Mouse (Mus musculus) left cerebral cortex, adult 8-10 months (tissue): ENCODE measurements around the gene Dnah12. TPM values are rescaled to one million over a fixed set of nuclear protein-coding genes. Genes with fewer than 3 reads are reported as not detected.
A peak's percentile ranks its signal among the peaks of the same experiment; 100 is the strongest.
"Not testable (repeated sequence)": the region's sequence is repeated elsewhere in the genome, so short reads cannot be mapped to it uniquely, and the experiment has no call there.

Experiments
- DNase-seq, 2 experiments: peaks; one replicate each; pipeline ENCODE4 v3.0.0; 2022; ENCODE audit warnings: low spot score in 2 of 2
- total RNA-seq, 4 experiments: library from RNA; stranded (reverse); gene quantifications; 2 replicates each; pipeline ENCODE4 v1.2.4; 2022

Dnah12 gene
- total RNA-seq = under 1 TPM; 0.25 to 0.72 (median 0.50) TPM

DNA sequence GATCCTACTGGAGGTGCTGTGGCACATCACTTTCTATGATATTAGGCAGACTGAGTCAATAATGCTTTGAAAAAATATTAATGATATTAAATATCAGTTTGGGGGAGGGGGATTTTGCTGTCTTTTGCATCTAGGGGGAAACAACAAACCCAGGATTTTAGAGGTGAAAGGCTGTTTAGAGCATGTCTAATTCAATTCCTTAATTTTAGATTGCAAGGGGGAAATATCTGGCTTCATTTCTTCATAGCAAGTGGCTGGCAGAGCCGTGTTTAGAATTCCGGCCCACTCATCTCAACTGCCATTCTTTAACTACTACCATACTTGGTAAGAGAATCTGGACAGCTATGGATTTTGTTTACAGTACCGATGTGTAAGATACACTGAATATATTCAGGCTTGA, at the start of gene Dnah12:
Dnah12 (plus strand) TSS at position 301 of the 400 bp plus-strand sequence.
- DNase-seq = no peak

DNA sequence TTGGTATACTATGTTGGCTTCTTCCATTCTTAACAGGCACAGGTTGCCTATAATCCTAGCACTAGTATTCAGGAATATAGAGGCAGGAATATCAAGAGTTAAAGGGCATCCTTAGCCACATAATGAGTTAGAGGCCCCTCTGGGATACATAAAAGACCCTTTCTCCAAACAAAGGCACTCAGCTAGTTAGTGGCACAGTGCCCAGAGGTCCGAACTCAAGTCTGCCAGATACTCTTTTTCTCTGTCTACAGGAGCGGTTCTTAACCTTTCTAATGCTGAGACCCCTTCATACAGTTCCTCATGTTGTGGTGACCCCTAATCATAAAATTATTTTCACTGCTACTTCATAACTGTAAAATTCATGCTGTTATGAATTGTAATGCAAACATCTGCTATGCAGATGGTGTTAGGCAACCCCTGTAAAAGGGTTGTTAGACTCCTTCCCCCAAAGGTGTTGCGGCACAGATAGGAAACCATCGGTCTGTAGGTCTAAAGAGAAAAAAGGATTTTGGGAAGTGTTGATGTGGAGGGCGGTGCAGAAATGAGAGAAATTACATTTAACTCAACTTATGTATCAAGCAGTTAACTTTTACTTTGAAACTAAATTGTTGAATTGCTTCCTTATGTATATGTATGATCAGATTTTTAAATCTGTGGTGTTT, 47.0 kb upstream of the Dnah12 start:
- no peak for DNase-seq

DNA sequence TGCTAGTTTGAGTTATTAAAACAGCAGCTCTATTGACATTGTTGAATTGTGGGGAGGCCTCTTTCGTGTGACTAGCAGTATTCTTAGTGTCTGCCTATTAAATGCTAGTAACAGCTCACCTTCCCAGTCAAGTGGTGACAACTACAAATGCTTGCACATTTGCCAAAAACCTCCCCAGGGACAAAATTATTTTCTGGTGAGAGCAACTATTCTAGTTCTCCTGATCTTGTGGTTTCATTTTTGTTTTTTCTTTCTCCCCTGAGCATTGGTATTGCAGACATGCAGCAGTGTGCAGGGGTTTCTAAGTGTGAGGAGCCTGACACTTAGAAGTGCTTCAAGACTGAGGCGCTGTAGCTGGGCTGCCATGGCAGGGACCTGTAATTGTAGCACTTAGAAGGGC, 45.3 kb upstream of the Dnah12 start:
- DNase-seq = no peak

- no peak for DNase-seq
Observed at GRCm38 (mm10) chr14:26651901-26652300, 41.2 kb upstream of the Dnah12 start.

DNA sequence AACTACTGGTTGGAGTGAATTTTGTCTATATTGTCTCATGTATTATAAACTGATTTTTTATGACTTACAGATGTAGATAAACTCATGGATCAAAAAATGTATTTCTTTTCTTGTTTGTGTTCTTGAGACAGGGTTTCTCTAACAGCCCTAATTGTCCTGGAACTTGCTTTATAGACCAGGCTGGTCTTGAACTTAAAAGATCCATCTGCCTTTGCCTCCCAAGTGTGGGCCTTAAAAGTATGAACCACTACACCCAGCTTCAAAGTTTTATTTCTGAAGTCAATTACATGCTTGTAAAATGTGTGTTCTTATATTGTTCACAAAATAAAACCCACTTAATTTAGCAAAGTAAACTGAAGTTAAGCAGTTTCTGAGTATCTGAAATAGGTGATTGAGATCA, 34.9 kb upstream of the Dnah12 start:
- DNase-seq = no peak

GRCm38 (mm10) chr14:26660233-26660632, 32.8 kb upstream of the Dnah12 start:
- no peak for DNase-seq

GRCm38 (mm10) chr14:26662016-26662415, 31.1 kb upstream of the Dnah12 start:
- no peak for DNase-seq

DNA sequence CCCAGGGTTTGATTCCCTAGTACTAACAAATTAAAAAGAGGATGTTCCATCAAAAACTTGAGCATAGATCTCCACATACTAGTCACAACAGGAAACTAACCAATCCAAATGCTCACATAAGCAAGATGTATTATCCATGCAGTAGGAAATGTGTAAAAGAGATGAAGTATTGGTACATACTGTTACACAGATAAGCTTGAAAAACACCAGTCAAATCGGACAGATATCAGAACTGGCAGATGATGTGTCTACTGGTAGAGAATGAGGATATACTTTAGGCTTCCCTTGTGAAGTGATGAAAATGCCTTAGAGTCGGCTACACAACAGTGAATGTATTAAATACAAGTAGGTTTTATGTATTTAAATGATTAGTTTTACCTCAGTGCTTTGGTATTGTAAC, 30.6 kb upstream of the Dnah12 start:
- DNase-seq = no peak

GRCm38 (mm10) chr14:26663851-26664250, 29.2 kb upstream of the Dnah12 start:
- DNase-seq = no peak

DNA sequence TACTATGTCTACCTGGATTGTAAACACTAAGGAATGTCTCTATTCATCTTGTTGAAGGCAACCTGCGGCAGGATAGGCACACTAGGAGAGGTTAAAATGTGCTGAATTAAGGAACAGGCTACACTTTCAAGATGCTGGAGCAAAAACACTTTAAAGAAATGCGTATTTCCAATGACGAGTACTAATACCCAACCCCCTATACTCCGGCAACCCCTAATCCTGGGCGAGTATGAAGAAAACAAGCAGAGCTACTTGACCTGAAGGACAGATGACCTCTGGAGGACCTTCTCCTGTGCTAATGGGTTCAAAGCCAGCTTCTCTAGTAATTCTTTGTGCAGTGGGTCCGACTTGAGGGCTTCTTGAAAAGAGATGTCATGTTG, 25.1 kb upstream of the Dnah12 start:
- DNase-seq = no peak

DNA sequence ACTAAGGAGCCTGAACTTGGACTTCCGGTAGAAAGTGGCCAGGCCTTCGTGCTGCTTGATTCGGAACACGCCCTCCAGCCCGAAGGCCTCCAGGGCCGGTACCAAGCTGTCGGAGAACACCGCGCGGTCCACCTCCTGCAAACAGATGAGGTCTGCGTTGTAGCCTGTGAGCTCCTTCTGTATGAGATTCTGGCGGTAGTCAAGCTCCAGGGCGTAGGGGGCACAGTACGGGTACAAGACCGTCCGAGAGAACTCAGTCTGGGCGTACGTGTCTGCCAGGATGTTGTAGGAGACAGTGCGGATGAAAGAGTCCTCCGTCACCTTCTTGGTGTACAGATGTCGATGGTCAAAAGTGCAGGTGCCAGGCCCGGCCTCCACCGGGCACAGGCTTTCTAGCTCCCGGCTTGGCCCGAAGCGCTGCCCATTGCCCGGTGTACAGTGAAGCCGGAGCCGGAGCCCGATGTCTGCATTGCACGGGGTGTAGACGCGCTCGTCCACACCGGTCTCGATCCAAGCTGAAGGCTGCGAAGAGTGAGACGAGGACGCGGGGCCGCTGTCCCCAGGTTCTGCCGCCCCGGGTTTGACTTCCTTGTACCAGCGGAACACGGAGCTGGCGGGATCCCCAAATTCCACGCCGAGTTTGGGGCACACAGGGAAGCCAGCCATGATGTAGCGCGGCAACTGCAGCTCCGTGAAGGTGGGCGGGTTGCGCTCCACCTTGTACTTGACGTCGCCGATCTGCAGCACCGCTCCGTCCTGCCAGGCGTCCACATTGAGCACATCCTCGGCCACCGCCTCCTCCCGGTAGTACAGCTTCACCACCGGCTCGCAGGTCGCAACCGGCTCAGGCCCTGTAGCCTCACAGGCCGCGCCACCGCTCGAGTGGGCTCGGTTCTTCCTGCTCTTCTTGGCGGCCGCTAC, 24.4 kb upstream of the Dnah12 start:
- peak; percentile 39 to 67 for DNase-seq

GRCm38 (mm10) chr14:26669292-26670073, 23.6 kb upstream of the Dnah12 start, which contains the start of gene Pde12:
Gene Pde12 (minus strand): TSS chr14:26669883.
- DNase-seq = peak; percentile 88 to 93

- no peak for DNase-seq
Observed at GRCm38 (mm10) chr14:26670964-26671363, 22.1 kb upstream of the Dnah12 start.

DNA sequence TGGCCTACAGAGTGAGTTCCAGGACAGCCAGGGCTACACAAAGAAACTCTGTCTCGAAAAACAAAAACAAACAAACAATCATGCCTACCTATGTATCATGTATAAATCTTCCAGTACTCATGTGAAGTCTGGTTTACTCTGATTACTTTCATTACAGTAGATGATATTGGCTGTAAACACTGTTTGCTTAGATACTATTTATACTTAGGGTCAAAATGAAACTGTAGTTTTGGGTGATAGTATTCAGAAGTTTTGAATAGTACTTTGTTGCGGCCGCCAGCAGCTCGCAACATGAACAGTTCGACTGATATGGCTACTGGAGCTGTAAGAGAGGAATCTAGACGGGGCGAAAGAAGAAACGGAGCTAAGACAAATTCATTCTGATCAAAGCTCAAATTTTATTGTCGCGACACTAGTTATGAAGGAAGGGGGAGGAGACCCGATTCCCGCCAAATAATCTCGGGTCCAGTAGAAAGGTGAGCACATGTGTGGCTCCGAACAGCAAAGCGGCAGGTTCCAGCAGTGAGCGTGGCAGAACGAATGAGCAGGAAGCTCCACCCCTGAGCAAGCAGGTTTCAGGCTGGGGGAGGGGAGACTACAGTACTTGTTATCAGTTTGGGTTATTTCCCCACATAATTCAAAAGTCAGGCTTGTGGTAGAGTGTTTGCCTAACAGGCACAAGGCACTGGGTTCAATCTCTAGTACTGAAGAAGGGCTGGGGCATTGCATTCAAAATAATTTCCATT, 21.0 kb upstream of the Dnah12 start:
- DNase-seq = not testable (repeated sequence)

GRCm38 (mm10) chr14:26674476-26675169, 18.5 kb upstream of the Dnah12 start:
- not testable (repeated sequence) for DNase-seq

GRCm38 (mm10) chr14:26675371-26675770, 17.7 kb upstream of the Dnah12 start:
- DNase-seq = no peak

GRCm38 (mm10) chr14:26675791-26676190, 17.3 kb upstream of the Dnah12 start:
- DNase-seq = no peak

DNA sequence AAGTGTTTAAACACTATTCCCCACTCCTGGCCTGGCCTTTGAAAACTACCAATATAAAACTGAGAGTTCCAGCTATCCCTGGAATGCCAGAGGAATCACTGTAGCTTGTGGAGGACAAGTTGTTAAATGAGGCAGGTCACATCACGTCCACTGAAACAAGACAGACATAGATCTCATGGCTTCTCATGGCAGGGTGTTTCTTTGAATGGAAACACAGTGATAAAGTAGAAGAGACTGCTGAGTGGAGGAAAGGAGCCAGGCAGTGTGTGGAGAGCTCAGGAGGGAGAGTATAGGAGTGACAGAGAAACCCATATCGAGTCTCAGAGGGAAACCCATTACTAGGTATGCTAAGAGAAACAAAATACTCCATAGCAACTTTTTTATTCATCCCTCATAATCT, 2.3 kb upstream of the Dnah12 start:
- DNase-seq = no peak

DNA sequence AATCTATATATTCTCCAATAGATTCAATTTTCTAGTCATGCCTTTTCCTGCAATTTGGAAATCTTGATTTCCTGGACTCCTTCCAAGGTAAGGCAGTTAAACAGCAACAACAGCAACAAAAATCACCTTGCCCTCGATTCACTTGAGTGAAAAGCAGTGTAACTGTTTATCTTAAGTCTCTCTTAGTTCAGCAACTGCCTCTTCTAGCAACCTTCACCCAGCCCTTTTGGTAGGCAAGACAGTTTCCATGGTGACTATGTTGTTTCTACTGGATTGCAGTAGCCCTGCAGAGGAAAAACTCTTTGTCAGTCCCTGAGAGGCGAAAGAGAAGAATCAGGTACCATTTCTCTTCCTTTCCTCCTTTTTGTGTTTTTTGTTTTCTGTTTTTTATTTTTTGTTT, 1.7 kb upstream of the Dnah12 start:
- DNase-seq = no peak

DNA sequence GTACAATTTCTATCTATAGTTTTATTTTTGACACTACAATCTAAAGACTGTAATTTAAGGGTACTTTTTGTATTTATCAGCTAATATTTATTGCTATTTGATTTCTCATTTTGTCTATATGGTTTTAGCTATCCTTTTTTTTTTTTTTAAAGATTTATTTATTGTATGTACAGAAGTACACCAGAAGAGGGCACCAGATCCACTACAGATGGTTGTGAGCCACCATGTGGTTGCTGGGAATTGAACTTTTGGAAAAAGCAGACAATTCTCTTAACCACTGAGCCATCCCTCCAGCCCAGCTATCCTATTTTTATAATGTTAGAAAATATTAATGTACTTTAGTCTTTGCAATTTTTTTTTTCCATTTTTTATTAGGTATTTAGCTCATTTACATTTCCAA, 4.8 kb downstream of the Dnah12 start:
- no peak for DNase-seq
